Mouse (Mus musculus): ENCODE results near the gene Arhgap25.
"Not testable (repeated sequence)": the region's sequence is repeated elsewhere in the genome, so short reads cannot be mapped to it uniquely, and the experiment has no call there.

Arhgap25 gene

GRCm38 (mm10) chr6:87532953-87533710, at the start of gene Arhgap25:
TSS of gene Arhgap25 (minus strand) at chr6:87533259.
- DNase-seq (ENCODE audit: low spot score), result no peak

- no peak for DNase-seq (ENCODE audit: low spot score)
These were observed 49.4 kb upstream of the Arhgap25 start for GRCm38 (mm10) chr6:87582456-87582855.

GRCm38 (mm10) chr6:87581581-87581980, 48.5 kb upstream of the Arhgap25 start:
- DNase-seq (ENCODE audit: low spot score), result no peak

- DNase-seq (ENCODE audit: low spot score), result no peak
These were observed 48.0 kb upstream of the Arhgap25 start for GRCm38 (mm10) chr6:87581071-87581470.

GRCm38 (mm10) chr6:87578247-87578646, 45.2 kb upstream of the Arhgap25 start:
- peak; percentile 60 for DNase-seq (ENCODE audit: low spot score)

- DNase-seq (ENCODE audit: low spot score), result no peak
These were observed 43.7 kb upstream of the Arhgap25 start for GRCm38 (mm10) chr6:87576648-87577330.

GRCm38 (mm10) chr6:87571863-87572262, 38.8 kb upstream of the Arhgap25 start:
- DNase-seq (ENCODE audit: low spot score), result not testable (repeated sequence)

GRCm38 (mm10) chr6:87567686-87568593, 34.9 kb upstream of the Arhgap25 start:
- no peak for DNase-seq (ENCODE audit: low spot score)

- no peak for DNase-seq (ENCODE audit: low spot score)
These were observed 32.1 kb upstream of the Arhgap25 start for GRCm38 (mm10) chr6:87565166-87565565.

- DNase-seq (ENCODE audit: low spot score), result no peak
These were observed 31.3 kb upstream of the Arhgap25 start for GRCm38 (mm10) chr6:87564356-87564755.

GRCm38 (mm10) chr6:87553724-87554123, 20.7 kb upstream of the Arhgap25 start:
- DNase-seq (ENCODE audit: low spot score), result no peak

GRCm38 (mm10) chr6:87552054-87552807, 19.2 kb upstream of the Arhgap25 start:
- peak; percentile 38 for DNase-seq (ENCODE audit: low spot score)

GRCm38 (mm10) chr6:87547836-87548235, 14.8 kb upstream of the Arhgap25 start:
- DNase-seq (ENCODE audit: low spot score), result no peak

GRCm38 (mm10) chr6:87547431-87547830, 14.4 kb upstream of the Arhgap25 start:
- no peak for DNase-seq (ENCODE audit: low spot score)

GRCm38 (mm10) chr6:87545331-87546217, 12.5 kb upstream of the Arhgap25 start:
- DNase-seq (ENCODE audit: low spot score), result peak; percentile 40

GRCm38 (mm10) chr6:87542027-87542426, 9.0 kb upstream of the Arhgap25 start:
- peak; percentile 18 for DNase-seq (ENCODE audit: low spot score)

GRCm38 (mm10) chr6:87541171-87541571, 8.1 kb upstream of the Arhgap25 start:
- DNase-seq (ENCODE audit: low spot score), result no peak

- no peak for DNase-seq (ENCODE audit: low spot score)
These were observed 5.6 kb upstream of the Arhgap25 start for GRCm38 (mm10) chr6:87538376-87539270.

- DNase-seq (ENCODE audit: low spot score), result no peak
These were observed 4.6 kb upstream of the Arhgap25 start for GRCm38 (mm10) chr6:87537678-87538077.

- no peak for DNase-seq (ENCODE audit: low spot score)
These were observed 3.2 kb upstream of the Arhgap25 start for GRCm38 (mm10) chr6:87536270-87536669.
